Mouse (Mus musculus) hematopoietic stem cell, adult 5-6 weeks (primary cell): ENCODE results near the gene Tfr2. TPM values are rescaled to one million over a fixed set of nuclear protein-coding genes. Genes with fewer than 3 reads are reported as not detected.
A peak's percentile ranks its signal among the peaks of the same experiment; 100 is the strongest.

Source experiments
- ATAC-seq, 2 experiments: fragments of 125-278 bp in 1 of 2; replicated peaks in 1 of 2; 2 replicates each; pipeline ENCODE4 v1.8.0; 2016 to 2017; ENCODE audit warnings: inconsistent platforms in 2 of 2, mild to moderate bottlenecking in 2 of 2, moderate number of reproducible peaks in 2 of 2, low read depth in 1 of 2, moderate TSS enrichment in 1 of 2; ENCODE audit not compliant: low FRiP score in 2 of 2, poor library complexity in 2 of 2, severe bottlenecking in 2 of 2, insufficient read depth in 1 of 2, low TSS enrichment in 1 of 2
- total RNA-seq: library from RNA; stranded (forward); fragments of 172-1452, 232-1000 nt; gene quantifications from 2 replicates; pipeline ENCODE4 v1.2.3, GENCODE M21; 2017

The Tfr2 gene
- total RNA-seq, 1 experiment from 2014 or later: 50.7 TPM

- ATAC-seq: peak; percentile 80 to 82
These were observed 36.4 kb upstream of the Tfr2 start, which contains the start of the genes Epo and Gnb2 for GRCm38 (mm10) chr5:137533117-137533827. Gene Epo (minus strand): TSS chr5:137533242. Gene Gnb2 (minus strand): TSS chr5:137533510.

GRCm38 (mm10) chr5:137534762-137535161 lies 34.9 kb upstream of the Tfr2 start:
- ATAC-seq: no peak

GRCm38 (mm10) chr5:137535318-137535717 lies 34.3 kb upstream of the Tfr2 start:
- ATAC-seq: no peak

GRCm38 (mm10) chr5:137537461-137537860 lies 32.2 kb upstream of the Tfr2 start:
- ATAC-seq: no peak

GRCm38 (mm10) chr5:137539291-137539801 lies 30.3 kb upstream of the Tfr2 start:
- no peak for ATAC-seq

- no peak for ATAC-seq
These were observed 28.6 kb upstream of the Tfr2 start for GRCm38 (mm10) chr5:137540991-137541390.

- 0 out of 4 replicates have a peak, but pooled peaks of 1 of the 2 experiments have one; percentile 12 for ATAC-seq
These were observed 27.7 kb upstream of the Tfr2 start for GRCm38 (mm10) chr5:137541768-137542540.

- ATAC-seq: no peak
These were observed 24.7 kb upstream of the Tfr2 start for GRCm38 (mm10) chr5:137544926-137545325.

GRCm38 (mm10) chr5:137545596-137545995 lies 24.0 kb upstream of the Tfr2 start:
- ATAC-seq: no peak

GRCm38 (mm10) chr5:137549840-137550239 lies 19.8 kb upstream of the Tfr2 start:
- ATAC-seq: no peak

- ATAC-seq: no peak
These were observed 18.5 kb upstream of the Tfr2 start for GRCm38 (mm10) chr5:137551119-137551518.

GRCm38 (mm10) chr5:137553000-137553399 lies 16.6 kb upstream of the Tfr2 start:
- ATAC-seq: no peak

GRCm38 (mm10) chr5:137553411-137553837 lies 16.2 kb upstream of the Tfr2 start, which contains the start of gene Actl6b:
Gene Actl6b (plus strand): TSS chr5:137553517.
- ATAC-seq: peak in 1 of 2 experiments; percentile 75; a peak in 2 of 4 replicates

- no peak for ATAC-seq
These were observed 15.7 kb upstream of the Tfr2 start for GRCm38 (mm10) chr5:137553898-137554297.

GRCm38 (mm10) chr5:137561556-137561955 lies 8.1 kb upstream of the Tfr2 start:
- ATAC-seq: no peak

GRCm38 (mm10) chr5:137562965-137563364 lies 6.7 kb upstream of the Tfr2 start:
- no peak for ATAC-seq

GRCm38 (mm10) chr5:137565744-137566143 lies 3.9 kb upstream of the Tfr2 start:
- no peak for ATAC-seq

- no peak for ATAC-seq
These were observed 3.2 kb upstream of the Tfr2 start for GRCm38 (mm10) chr5:137566416-137566815.
